Mouse (Mus musculus) lung, postnatal 10 days (tissue): Measurements from ENCODE around the gene Bri3.
A peak's percentile ranks its signal among the peaks of the same experiment; 100 is the strongest.

Source experiments
- DNase-seq: peaks from one replicate; pipeline ENCODE4 v3.0.0; 2021

Gene Bri3

GRCm38 (mm10) chr5:144234714-144235113 lies 9.5 kb upstream of the Bri3 start:
- DNase-seq = no peak

GRCm38 (mm10) chr5:144238969-144239368 lies 5.3 kb upstream of the Bri3 start:
- no peak for DNase-seq

GRCm38 (mm10) chr5:144245592-144245991 lies 1.4 kb downstream of the Bri3 start:
- no peak for DNase-seq

- no peak for DNase-seq
Observed at GRCm38 (mm10) chr5:144246669-144247068, 2.4 kb downstream of the Bri3 start.

GRCm38 (mm10) chr5:144247307-144247706 lies 3.1 kb downstream of the Bri3 start:
- DNase-seq = no peak

GRCm38 (mm10) chr5:144247906-144248585 lies 3.8 kb downstream of the Bri3 start:
- DNase-seq = peak; percentile 60

GRCm38 (mm10) chr5:144249871-144250270 lies 5.6 kb downstream of the Bri3 start:
- no peak for DNase-seq

- no peak for DNase-seq
Observed at GRCm38 (mm10) chr5:144251876-144252577, 7.8 kb downstream of the Bri3 start.

- peak; percentile 1 for DNase-seq
Observed at GRCm38 (mm10) chr5:144253212-144253611, 9.0 kb downstream of the Bri3 start.

- peak; percentile 90 for DNase-seq
Observed at GRCm38 (mm10) chr5:144254122-144254810, 10.0 kb downstream of the Bri3 start.

- DNase-seq = peak; percentile 93
Observed at GRCm38 (mm10) chr5:144254811-144255631, 10.8 kb downstream of the Bri3 start.

- peak; percentile 66 for DNase-seq
Observed at GRCm38 (mm10) chr5:144255632-144256540, 11.6 kb downstream of the Bri3 start.

- DNase-seq = no peak
Observed at GRCm38 (mm10) chr5:144256541-144256870, 12.3 kb downstream of the Bri3 start.

- DNase-seq = no peak
Observed at GRCm38 (mm10) chr5:144256888-144257287, 12.7 kb downstream of the Bri3 start.

GRCm38 (mm10) chr5:144257451-144258110 lies 13.3 kb downstream of the Bri3 start:
- peak; percentile 31 for DNase-seq

- peak; percentile 88 for DNase-seq
Observed at GRCm38 (mm10) chr5:144258131-144258611, 13.9 kb downstream of the Bri3 start.

- DNase-seq = peak; percentile 35
Observed at GRCm38 (mm10) chr5:144258687-144259086, 14.4 kb downstream of the Bri3 start.

GRCm38 (mm10) chr5:144259228-144259627 lies 15.0 kb downstream of the Bri3 start:
- no peak for DNase-seq

- no peak for DNase-seq
Observed at GRCm38 (mm10) chr5:144260464-144260863, 16.2 kb downstream of the Bri3 start.

- DNase-seq = no peak
Observed at GRCm38 (mm10) chr5:144261309-144261708, 17.1 kb downstream of the Bri3 start.

- no peak for DNase-seq
Observed at GRCm38 (mm10) chr5:144261829-144262228, 17.6 kb downstream of the Bri3 start.
